Mouse (Mus musculus): ENCODE data around the gene Tmem265.

Gene Tmem265

DNA sequence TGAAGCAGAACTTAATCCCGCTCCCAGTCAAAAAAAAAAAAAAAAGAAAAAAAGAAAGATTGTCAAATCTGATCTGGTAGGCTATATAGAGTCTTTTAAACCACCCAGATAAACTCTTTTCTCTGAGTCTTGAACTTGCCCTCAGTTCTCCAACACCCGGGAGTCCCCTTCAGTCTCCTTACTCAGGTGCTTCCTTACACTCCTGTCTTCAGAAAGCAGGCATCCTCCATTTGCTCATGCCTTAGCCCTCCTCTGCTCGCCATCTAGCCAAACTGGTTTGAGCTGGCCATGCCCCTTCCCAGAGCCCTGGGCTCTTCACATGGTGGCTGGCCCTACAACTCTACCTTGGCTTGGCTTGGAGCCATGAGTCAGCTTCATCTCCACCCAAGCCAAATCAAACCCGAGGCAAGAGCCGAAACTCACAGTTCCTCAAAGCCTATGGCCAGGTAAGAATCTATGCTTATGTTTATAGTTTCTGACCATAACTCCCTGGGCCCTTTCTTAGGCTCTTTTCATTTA is at the start of gene Tmem265:
Gene Tmem265, plus strand, starts transcription at position 51 of the 519 bp plus-strand sequence.
- no peak for DNase-seq (ENCODE audit: low spot score)

DNA sequence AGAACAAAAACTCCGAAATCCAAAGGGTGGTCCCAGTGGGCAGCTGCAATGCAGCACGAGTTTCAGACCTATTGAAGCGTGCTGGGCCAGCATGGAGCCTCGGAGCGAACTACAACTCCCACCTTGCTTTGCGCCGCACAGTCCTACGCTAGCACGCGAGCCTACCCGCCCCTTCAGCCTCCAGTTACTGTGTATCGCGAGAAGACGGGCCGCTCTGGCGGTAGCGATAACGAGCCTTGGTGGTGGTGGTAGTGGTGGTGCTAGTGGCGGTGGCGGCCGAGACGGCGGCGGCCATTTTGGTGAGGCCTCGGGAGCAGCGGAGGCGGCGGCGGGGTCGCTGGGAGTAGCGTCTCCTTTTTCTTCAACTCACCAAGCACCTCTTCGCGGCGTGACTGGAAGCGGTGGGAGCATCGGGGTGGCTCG is 49.4 kb upstream of the Tmem265 start, which contains the start of gene Srcap:
Gene Srcap, plus strand, starts transcription at position 176 of the 423 bp plus-strand sequence.
- peak; percentile 94 for DNase-seq (ENCODE audit: low spot score)

DNA sequence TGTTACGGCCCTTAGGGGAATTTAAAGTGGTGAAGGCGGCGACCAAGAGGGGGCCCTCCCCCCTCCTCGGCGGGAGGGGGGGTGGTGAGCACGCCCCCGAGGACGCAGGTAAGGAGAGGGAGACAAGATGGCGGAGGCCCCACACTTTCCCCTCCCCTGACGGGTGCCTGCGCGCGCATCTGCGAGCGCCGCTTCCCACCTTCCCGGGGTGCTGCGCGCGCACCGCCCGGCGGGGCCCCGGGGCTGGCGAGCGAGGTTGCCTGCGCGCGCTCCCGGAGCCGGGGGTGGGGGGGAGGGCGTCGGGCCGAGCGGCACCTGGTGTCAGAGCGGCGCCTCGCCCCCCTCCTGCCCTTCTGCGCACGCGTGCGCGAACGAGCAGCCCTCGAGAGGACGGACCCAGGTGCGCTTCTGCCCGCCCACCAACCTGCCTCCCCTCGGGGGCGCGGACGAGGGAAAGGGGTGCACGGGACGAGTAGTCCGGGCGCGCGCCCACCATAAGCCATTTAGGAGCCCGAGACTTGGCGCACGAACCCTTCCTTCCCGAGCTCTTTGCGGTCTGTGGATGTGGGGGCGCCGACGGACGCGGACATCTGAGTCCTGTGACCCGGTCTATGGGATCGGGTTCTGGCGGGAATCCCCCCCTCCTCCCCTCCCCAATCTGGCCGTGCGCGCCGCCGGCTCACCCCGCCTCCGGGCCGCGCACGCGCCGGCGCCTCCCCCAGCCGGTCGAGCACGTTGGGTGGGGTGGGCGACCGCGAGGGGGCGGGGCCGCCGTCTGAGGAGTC is 48.8 kb upstream of the Tmem265 start:
- peak; percentile 92 for DNase-seq (ENCODE audit: low spot score)

DNA sequence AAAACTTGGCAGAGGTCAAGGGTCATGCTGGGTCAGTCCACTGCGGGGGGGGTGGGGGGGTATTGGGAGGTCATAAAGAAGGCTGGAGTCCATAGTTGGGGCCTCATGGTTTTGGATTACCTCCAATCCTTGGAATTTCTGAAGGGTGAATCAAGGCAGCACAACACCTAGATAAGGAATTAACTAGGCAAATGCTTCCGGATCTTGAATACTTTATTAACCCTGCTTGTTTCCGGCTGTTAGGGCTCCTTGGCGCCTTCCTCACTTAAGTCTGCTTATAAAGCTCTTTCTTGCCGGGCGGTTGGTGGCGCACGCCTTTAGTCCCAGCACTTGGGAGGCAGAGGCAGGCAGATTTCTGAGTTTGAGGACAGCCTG is 48.2 kb upstream of the Tmem265 start:
- DNase-seq (ENCODE audit: low spot score): peak; percentile 25

DNA sequence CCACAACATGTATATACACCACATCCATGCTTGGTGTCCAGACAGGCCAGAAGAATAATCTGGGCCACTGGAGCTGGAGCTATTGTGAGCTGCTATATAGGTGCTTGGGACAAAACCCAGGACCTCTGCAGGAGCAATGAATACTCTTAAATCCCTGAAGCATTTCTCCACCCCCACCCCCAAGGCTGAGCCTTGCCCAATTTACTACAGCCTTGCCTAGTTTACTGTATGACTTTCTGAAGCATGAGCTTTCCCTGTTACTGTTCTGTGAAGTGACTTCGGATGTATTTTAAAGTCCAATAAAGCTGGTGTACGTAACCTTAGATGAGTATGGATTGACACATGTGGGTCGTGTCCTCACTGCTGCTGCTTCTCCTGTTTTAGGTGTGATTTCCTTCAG is 47.4 kb upstream of the Tmem265 start:
- no peak for DNase-seq (ENCODE audit: low spot score)

DNA sequence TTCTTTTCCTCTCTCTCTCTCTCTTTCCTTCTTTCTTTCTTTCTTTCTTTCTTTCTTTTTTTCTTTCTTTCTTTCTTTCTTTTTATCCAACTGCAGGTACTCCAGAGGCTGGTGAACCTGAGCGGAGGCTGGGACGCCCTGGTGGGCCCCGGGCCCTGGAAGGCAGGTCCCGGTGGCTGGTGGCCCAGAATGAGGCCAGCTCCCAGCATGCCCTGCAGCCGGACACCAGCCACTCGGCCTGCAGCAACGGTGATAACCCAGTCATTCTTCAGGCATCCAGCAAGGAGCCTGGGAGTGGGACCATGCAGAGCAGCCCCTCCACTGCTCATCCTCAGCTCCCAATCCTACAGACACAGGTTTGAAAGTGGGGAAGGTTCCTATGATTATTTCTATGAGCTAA is 45.3 kb upstream of the Tmem265 start:
- no peak for DNase-seq (ENCODE audit: low spot score)

DNA sequence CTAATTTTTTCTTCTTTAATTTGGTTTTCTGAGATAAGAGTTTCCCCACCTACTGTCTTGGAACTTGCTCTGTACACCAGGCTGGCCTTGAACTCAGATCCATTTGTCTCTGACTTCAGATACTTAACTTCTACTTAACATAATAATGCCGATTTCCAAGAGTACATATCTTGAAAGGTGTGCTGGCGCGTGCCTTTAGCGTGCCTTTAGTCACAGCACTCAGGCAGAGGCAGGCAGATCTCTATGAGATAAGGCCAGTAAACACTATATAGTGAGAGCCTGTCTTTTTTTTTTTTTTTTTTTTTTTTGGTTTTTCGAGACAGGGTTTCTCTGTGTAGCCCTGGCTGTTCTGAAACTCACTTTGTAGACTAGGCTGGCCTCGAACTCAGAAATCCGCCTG is 44.8 kb upstream of the Tmem265 start:
- DNase-seq (ENCODE audit: low spot score): no peak

DNA sequence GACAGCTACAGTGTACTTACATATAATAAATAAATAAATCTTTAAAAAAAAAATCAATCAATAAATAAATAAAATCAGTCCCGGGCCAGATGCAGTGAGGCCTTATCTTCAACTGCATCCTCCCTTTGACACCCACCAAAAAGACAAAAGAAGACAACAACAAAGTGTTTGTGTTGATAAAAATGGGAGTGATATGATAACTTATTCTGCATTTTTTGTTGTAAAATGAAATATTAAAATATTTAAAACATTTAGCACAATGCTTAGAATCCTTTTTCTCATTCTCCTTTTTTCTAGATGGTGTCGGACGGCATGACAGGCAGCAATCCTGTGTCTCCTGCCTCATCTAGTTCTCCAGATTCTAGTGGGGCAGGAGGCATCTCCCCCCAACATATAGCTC is 41.9 kb upstream of the Tmem265 start, which contains the start of gene Gm42715:
Gene Gm42715, plus strand, starts transcription at position 301 of the 400 bp plus-strand sequence.
- DNase-seq (ENCODE audit: low spot score): no peak

DNA sequence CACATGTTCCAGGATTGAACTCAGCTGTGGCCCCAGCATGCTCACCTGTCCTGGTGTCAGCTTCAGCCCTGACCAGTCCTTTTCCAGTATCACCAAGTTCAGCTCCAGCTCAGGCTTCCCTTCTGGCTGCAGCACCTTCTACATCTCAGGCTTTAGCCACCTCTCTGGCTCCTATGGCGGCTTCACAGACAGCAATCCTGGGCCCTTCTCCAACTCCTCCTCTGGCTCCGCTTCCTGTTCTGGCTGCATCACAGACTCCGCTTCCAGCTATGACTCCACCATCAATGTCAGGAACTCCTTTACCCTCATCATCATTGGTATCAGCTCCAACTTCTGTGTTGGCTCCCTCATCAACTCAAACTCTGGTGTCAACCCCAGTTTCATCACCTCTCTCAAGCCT is 19.5 kb upstream of the Tmem265 start:
- no peak for DNase-seq (ENCODE audit: low spot score)

DNA sequence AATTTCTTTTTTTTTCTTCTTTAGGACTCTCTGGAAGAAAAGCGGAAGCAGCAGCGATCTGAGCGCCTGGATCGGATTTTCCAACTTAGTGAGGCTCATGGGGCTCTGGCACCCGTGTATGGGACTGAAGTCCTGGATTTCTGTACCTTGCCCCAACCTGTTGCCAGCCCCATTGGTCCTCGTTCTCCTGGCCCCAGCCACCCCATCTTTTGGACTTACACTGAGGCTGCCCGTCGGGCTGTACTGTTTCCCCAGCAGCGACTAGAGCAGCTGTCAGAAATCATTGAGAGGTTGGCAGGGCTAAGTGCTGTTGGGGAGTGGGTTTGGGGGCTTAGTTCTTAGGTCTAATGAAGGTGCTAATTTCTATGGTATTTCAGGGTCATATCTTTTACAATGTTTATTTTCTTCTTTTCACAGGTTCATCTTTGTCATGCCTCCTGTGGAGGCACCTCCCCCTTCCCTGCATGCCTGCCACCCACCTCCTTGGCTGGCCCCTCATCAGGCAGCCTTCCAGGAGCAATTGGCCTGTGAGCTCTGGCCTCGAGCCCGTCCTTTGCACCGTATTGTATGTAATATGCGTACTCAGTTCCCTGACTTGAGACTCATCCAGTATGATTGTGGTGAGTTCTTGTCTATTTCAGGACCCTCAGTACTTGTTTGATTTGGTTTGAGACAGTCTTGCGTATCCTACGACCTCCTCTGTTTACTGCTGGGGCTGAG is 11.9 kb upstream of the Tmem265 start:
- DNase-seq (ENCODE audit: low spot score): no peak

DNA sequence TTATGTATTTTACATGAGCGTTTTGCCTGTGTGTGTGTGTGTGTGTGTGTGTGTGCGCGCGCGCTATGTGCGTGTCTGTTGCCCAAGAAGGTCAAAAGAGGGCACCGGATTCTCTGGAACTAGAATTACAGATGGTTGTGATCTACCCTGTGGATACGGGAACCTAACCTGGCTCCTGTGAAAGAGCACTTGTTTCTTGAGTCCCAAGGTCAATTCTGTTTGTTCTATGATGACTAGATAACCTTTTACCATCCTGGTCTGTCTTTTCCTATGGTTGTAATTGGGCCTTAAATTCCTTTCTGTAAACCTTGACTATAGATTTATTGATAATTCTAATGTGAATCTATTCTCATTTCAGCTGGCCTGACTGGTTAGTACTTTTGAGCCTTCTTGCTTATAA is 9.6 kb upstream of the Tmem265 start:
- DNase-seq (ENCODE audit: low spot score): no peak

DNA sequence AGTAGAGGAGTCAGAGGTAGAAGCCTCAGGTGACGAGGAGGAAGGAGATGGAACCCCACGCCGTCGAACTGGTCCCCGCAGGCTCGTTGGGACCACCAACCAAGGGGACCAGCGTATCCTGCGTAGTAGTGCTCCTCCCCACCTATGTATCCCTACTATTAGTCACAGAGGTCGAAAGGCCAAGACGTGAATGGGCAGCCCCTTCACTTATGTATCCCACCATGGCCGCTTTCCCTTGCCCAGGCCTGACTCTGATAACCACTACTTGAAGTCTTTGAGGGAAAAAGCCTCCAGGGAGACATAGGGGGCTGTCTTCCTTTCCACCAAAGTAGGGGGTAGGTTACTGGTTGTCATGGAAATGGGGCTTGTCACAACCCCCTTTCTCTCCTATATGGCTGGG is 610 bp upstream of the Tmem265 start:
- DNase-seq (ENCODE audit: low spot score): no peak

DNA sequence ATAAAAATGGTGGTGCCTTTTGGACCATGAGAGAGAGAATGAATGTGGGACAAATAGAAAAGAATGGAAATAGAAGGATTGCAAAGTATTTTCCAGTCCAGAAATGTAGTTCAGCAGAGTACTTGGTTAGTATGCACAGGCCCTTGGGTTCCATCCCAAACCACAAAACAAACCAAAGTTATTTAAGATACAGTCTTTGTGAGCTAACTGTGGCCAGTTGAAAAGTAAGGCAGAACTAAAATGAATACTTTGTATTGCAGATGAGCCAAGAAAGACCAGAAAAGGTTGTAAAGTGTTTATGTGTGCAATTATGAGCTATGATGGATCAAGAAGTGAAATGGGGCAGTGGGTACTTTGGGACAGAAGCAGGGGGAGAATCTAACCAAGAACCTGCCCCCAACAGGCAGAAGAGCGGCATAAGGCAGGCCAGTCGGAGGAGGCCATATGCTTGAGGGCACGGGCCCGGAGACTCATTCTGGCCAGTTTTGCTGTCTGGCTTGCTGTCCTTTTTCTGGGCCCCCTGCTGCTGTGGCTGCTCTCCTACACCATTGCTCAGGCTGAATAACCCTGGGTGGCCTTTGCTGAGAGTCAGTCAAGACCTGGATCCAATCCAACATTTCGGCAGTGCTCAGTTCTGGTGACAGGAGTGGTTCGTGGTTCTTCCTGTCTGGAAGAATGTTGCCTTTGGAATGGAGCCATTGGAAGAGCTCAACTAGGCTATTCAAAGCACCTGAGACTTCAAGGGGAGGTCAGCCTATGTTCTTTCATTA is 3.4 kb downstream of the Tmem265 start:
- no peak for DNase-seq (ENCODE audit: low spot score)

DNA sequence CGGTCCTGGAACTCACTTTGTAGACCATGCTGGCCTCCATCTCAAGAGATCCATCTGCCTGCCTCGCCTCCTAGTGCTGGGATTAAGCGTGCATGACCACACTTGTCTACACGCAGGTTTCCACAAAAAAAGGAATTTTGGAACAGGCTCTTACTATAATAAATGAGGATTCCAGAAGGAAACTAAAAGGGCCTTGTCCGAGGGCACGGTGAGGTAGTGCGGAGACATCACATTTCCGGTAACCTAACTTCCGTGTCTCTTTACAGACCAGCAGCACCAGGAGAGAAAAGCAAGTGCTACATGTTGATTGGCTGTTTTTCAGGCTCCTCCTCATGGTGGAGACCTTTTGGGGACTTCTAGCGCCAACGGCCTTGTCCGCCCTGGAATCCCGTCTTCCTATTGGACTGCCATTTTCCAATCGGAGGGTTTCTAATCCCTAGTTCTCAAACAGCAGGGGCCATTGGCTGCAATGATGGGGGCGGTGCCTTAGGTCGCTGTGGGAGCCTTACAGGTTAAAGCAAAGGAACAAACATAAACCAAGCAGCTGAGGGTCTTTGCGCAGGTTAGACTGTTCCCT is 11.8 kb downstream of the Tmem265 start, which contains the start of gene Phkg2:
Gene Phkg2, plus strand, starts transcription at position 446 of the 577 bp plus-strand sequence.
- DNase-seq (ENCODE audit: low spot score): peak; percentile 81

DNA sequence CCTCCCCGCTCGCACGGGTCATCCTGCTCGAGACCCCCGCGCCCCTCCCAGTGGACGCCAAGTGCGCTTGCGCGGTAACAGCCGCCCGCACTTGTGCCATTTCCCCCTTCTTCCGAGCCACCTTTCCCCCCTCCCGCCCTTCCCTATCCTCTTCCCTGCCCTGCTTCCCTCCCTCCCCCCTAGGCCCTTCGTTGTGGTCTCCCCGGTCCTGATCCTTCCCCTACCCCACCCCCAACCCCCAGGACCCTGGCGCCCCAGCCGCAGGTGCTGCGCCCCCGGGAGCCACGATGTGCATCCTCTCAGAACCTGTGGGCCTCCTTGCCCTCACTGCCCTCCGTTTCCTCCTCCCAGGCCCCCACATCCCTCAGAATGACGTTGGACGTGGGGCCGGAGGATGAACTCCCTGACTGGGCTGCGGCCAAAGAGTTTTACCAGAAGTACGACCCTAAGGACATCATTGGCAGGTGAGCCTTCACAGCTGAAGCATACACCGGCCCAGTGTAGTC is 12.4 kb downstream of the Tmem265 start:
- no peak for DNase-seq (ENCODE audit: low spot score)

DNA sequence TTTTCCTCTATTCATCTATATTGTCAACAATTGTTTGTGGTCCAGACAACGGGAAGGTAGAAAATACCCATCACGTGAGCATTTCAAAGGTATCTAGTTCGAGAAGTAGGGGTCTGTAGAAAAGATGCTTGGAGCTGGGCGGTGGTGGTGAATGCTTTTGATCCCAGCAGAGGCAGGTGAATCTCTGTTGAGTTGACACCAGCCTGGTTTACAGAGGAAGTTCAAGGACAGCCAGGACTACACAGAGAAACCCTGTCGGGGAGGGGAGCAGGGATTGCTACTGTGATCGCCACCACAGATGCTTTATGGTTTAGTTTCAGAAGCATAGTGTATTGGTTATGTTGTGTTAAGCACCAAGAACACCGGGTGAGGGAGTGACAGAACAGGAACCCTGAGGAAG is 12.9 kb downstream of the Tmem265 start:
- DNase-seq (ENCODE audit: low spot score): no peak

DNA sequence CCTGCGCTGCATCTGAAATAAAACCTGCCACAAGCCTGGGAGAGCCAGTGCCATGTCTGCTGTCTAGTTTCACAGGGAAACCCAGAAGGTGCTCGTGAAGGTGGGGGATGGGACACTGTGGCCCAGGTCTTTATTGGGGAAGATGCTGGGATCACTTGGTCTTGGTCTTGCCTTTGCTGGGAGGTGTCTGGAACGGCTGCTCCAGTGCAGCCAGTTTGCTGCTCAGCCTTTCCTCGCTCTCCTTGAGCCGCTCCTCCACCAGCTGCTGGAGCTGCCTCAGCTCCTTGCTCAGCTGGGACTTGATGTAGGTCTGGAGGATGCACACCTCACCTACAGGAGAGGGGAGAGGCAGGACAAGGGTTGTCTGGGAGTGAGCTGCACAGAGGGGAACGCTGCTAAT is 22.1 kb downstream of the Tmem265 start:
- DNase-seq (ENCODE audit: low spot score): no peak

DNA sequence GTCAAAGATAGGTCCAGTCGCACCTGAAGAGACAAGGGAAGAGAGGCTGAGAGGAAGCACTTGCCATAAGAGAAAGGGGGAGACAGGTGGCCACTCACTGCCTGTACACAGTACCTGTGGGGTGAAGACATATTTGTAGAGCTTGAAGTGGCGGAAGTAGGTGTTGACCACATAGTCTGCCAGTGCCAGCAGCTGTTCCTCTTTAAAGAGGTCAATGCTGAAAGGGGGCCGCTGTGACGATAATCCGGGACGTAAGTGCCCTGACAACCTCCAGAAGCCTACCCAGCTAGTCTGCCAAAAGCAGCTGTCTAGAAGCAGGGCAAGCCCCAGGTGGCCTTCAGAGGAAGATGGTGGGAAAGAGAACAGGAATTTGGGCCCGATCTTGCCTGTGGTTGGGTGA is 23.8 kb downstream of the Tmem265 start:
- DNase-seq (ENCODE audit: low spot score): no peak

DNA sequence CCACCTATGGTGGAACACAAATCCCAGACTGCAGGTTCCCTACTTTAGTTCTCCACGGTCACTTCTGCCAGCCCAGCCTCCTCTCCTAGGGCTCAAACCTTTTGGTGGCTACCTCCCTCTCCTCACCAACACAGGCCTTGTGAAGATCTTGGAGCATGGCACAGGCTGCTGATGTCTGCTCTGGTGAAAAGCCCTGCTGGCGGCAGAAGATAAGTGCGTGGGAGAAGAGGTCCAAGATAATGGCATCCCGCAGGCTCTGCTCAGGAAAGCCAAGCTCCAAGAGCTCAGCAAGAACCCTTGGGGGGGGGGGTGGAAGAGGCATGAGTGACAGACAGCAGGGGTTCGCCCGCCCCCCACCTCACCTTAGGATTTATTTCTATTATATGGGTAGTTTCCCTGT is 25.0 kb downstream of the Tmem265 start:
- no peak for DNase-seq (ENCODE audit: low spot score)

DNA sequence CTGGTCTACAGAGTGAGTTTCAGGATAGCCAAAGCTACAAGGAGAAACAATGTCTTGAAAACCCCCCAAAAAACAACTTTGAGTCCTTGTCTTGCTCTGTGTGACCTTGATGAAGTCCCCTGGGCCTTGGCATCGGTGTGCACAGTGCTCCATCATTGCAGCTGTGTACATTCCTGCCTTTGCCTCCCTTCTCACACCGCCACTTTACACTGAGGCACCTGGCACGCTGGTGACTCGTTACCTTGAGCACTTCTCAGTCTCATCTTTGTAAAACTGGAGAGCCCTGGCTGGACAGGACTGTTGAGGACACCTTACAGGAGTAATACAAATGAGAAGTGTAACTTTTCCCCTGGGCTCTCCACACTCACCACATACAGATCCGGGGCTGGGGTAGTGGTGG is 26.0 kb downstream of the Tmem265 start:
- no peak for DNase-seq (ENCODE audit: low spot score)

DNA sequence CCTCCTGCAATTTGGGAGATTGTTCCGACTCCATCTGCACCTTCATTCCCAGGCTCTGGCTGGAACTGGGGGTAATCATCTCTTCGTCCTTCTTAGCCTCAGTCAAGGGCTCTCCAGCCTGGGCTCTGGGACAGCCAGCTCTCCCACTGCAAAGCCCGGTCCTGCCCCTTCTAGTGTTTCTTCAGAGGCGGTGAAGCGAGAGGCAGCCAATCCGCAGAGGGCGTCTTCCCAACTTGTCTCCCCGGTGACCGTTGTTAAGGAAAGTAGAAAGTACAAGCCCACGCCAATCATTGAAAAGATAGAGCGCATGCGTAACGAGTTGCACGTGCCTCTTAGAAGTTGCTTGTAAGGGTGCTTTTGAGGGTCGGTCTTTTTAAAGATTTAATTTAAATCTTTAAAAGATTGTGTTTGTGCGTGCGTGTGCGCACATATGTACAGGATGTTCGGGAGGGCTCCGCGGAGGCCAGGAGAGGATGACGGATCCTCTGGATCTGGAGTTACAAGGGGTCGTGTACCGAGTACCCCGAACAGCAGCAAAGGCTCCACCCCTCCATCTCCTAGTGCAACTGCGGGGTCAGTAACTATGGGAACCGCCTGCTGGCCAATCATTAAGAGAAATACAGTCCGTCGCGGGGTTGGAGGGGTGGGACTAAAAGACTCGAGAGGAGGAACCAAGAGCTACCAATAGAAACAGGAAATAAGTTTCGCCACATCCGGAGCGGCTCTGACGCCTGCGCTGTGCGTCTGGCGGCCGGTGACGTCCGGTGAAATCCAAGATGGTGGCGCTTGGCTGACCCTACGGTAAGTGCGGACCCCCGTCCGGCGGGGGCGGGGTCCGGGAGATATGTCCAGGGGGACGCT is 27.1 kb downstream of the Tmem265 start, which contains the start of the genes Ccdc189 and Rnf40:
Gene Ccdc189, minus strand, starts transcription at position 585 of the 861 bp plus-strand sequence.
Gene Rnf40, plus strand, starts transcription at position 757 of the 861 bp plus-strand sequence.
- DNase-seq (ENCODE audit: low spot score): peak; percentile 88

All from ovary, postnatal 36 days (tissue).